27 mouse cellular contexts compared by ENCODE assay signal in genomic region chr8:57616965-57617364, GRCm38 (mm10). TPM values are rescaled to one million over a fixed set of nuclear protein-coding genes. Genes with fewer than 3 reads are reported as not detected.
DNase-seq lines count a peak whose midpoint lies in the region; ATAC-seq and TF ChIP-seq lines count a peak whose summit lies in the region.
"Had no signal": no experiment of that assay in that cellular context is flagged by ENCODE, and none has a peak within 500 bp of the region (broad histone marks: within the 10 kb centered on the region; RNA-seq: fewer than 3 reads in every experiment).

No protein-coding gene starts in this region.

- 0 out of 2 replicates have a peak, but pooled peaks have one; percentile 22 for ATAC-seq in intestine, embryonic 15.5 days
- no peak for ATAC-seq in intestine, postnatal 0 days
- ATAC-seq in kidney, embryonic 16.5 days (ENCODE audit: low FRiP score, low TSS enrichment), result no peak
- ATAC-seq: forebrain, embryonic 14.5 days; forebrain, postnatal 0 days had no signal

- H3K27ac ChIP-seq in intestine, embryonic 15.5 days, result no peak overlapping the region
- no peak overlapping the region for H3K27ac ChIP-seq in intestine, postnatal 0 days (ENCODE audit: low read depth, low read length)
- no peak overlapping the region for H3K27ac ChIP-seq in kidney, embryonic 16.5 days (ENCODE audit: low read length)
- H3K27ac ChIP-seq: embryonic facial prominence, embryonic 12.5 days; embryonic facial prominence, embryonic 15.5 days; gastrocnemius, adult 2 months; heart, embryonic 10.5 days; heart, embryonic 13.5 days; hindbrain, embryonic 15.5 days had no signal

- no peak for TF ChIP-seq CTCF in intestine, postnatal 0 days (IDR thresholded peaks at IDR 0.05; ENCODE audit: low read depth)
- no peak for TF ChIP-seq CTCF in E14TG2a.4 (conservative IDR thresholded peaks at IDR 0.05; ENCODE audit: low read length)

- no peak overlapping the region for H3K4me3 ChIP-seq in intestine, embryonic 15.5 days (replicated peaks)
- H3K4me3 ChIP-seq in intestine, postnatal 0 days (ENCODE audit: low read depth, low read length), result no peak overlapping the region
- H3K4me3 ChIP-seq in E14TG2a.4 (replicated peaks; ENCODE audit: low read length), result peak overlapping the region; percentile 58
- H3K4me3 ChIP-seq in kidney, embryonic 16.5 days (ENCODE audit: low read length), result no peak overlapping the region
- H3K4me3 ChIP-seq: embryonic facial prominence, embryonic 12.5 days; embryonic facial prominence, embryonic 15.5 days; gastrocnemius, adult 2 months; heart, embryonic 10.5 days; heart, embryonic 13.5 days; hindbrain, embryonic 15.5 days had no signal

- H3K4me2 ChIP-seq in intestine, embryonic 15.5 days (replicated peaks), result no peak overlapping the region
- H3K4me2 ChIP-seq in intestine, postnatal 0 days (replicated peaks; ENCODE audit: low read depth), result no peak overlapping the region
- no peak overlapping the region for H3K4me2 ChIP-seq in kidney, embryonic 16.5 days (replicated peaks; ENCODE audit: low read depth, low read length)
- H3K4me2 ChIP-seq: embryonic facial prominence, embryonic 12.5 days; embryonic facial prominence, embryonic 15.5 days; heart, embryonic 13.5 days; hindbrain, embryonic 15.5 days had no signal

- WGBS in intestine, embryonic 15.5 days, result 75% methylated on average over 5 of the region's 5 CpGs
- 77% methylated on average over 5 of the region's 5 CpGs for WGBS in intestine, postnatal 0 days
- 59% methylated on average over 5 of the region's 5 CpGs for WGBS in kidney, embryonic 16.5 days

- DNase-seq in ES-CJ7 (ENCODE audit: low read depth, low spot score) (peak; percentile 84), WW6 (ENCODE audit: low read depth, low spot score) (peak; percentile 40)
- DNase-seq in lung, postnatal 25 days (ENCODE audit: low spot score), result no peak
- DNase-seq: adrenal gland, adult 2 months; adrenal gland, postnatal 14 days; B cell, adult 2 months; cerebellum, adult 11 months; cerebellum, adult 2 months; cerebellum, adult 9-11 months; cerebellum, postnatal 25 days; forebrain, postnatal 0 days; gastrocnemius, adult 2 months; gastrocnemius, postnatal 14 days; heart, adult 18-20 months; heart, postnatal 14 days; heart, postnatal 4 days had no signal

- H3K27me3 ChIP-seq in intestine, embryonic 15.5 days (replicated peaks), result no peaks in the 10 kb centered on the region
- no peaks in the 10 kb centered on the region for H3K27me3 ChIP-seq in intestine, postnatal 0 days (replicated peaks; ENCODE audit: control insufficient read depth, insufficient read depth, low read length)
- H3K27me3 ChIP-seq in E14TG2a.4 (ENCODE audit: insufficient read depth, low read length), result no peaks in the 10 kb centered on the region
- no peaks in the 10 kb centered on the region for H3K27me3 ChIP-seq in kidney, embryonic 16.5 days (ENCODE audit: insufficient read depth, low read length)
- H3K27me3 ChIP-seq: CH12.LX; embryonic facial prominence, embryonic 12.5 days; embryonic facial prominence, embryonic 15.5 days; hindbrain, embryonic 15.5 days had no signal

- H3K4me1 ChIP-seq in intestine, embryonic 15.5 days (replicated peaks), result peaks cover 2% of the 10 kb centered on the region; the same call in 1 of the 2 replicates
- no peaks in the 10 kb centered on the region for H3K4me1 ChIP-seq in intestine, postnatal 0 days (replicated peaks; ENCODE audit: control insufficient read depth, insufficient read depth, low read length)
- peaks cover 35% of the 10 kb centered on the region for H3K4me1 ChIP-seq in E14TG2a.4 (replicated peaks; ENCODE audit: low read depth, low read length)
- H3K4me1 ChIP-seq in kidney, embryonic 16.5 days (ENCODE audit: insufficient read depth, low read length), result peaks cover 18% of the 10 kb centered on the region

- H3K36me3 ChIP-seq in intestine, embryonic 15.5 days, result no peaks in the 10 kb centered on the region; the same call in 1 of the 2 replicates
- no peaks in the 10 kb centered on the region for H3K36me3 ChIP-seq in intestine, postnatal 0 days (ENCODE audit: control insufficient read depth, insufficient read depth)
- no peaks in the 10 kb centered on the region for H3K36me3 ChIP-seq in E14TG2a.4 (ENCODE audit: insufficient read depth, low read length)
- no peaks in the 10 kb centered on the region for H3K36me3 ChIP-seq in kidney, embryonic 16.5 days (ENCODE audit: insufficient read depth, low read length)
- H3K36me3 ChIP-seq: embryonic facial prominence, embryonic 12.5 days; embryonic facial prominence, embryonic 15.5 days; heart, embryonic 10.5 days; heart, embryonic 13.5 days; hindbrain, embryonic 15.5 days had no signal

- no peak overlapping the region for H3K9ac ChIP-seq in intestine, embryonic 15.5 days
- H3K9ac ChIP-seq in intestine, postnatal 0 days (ENCODE audit: low read depth, low read length), result no peak overlapping the region
- H3K9ac ChIP-seq in kidney, embryonic 16.5 days (replicated peaks; ENCODE audit: low read length), result no peak overlapping the region
- H3K9ac ChIP-seq: embryonic facial prominence, embryonic 12.5 days; embryonic facial prominence, embryonic 15.5 days; forebrain, postnatal 0 days; heart, embryonic 13.5 days; hindbrain, embryonic 15.5 days had no signal

- no peaks in the 10 kb centered on the region for H3K9me3 ChIP-seq in intestine, embryonic 15.5 days
- H3K9me3 ChIP-seq in intestine, postnatal 0 days (ENCODE audit: control insufficient read depth), result no peaks in the 10 kb centered on the region
- no peaks in the 10 kb centered on the region for H3K9me3 ChIP-seq in E14TG2a.4 (ENCODE audit: low read length)
- no peaks in the 10 kb centered on the region for H3K9me3 ChIP-seq in kidney, embryonic 16.5 days (ENCODE audit: low read length)
- H3K9me3 ChIP-seq: embryonic facial prominence, embryonic 12.5 days; embryonic facial prominence, embryonic 15.5 days; heart, embryonic 10.5 days; heart, embryonic 13.5 days; hindbrain, embryonic 15.5 days had no signal

RNA-seq across cellular contexts. Expression of gene Galnt7, which starts 35.9 kb away (rescaled TPM):
- 29.8 and 30.5 TPM in 2 replicates for polyA plus RNA-seq in intestine, embryonic 15.5 days (2015; fragmentation: Nextera tagmentation; extraction: Ambion mirVana)
- polyA plus RNA-seq in intestine, postnatal 0 days (2015; fragmentation: Nextera tagmentation; extraction: Ambion mirVana), result 20.2 and 22.4 TPM in 2 replicates
- 22.4 and 23.7 TPM in 2 replicates for polyA plus RNA-seq in kidney, embryonic 16.5 days (2015; fragmentation: Nextera tagmentation; extraction: Ambion mirVana)
